Mouse (Mus musculus): Measurements from ENCODE around the gene Tbc1d15.

GRCm38 (mm10) chr10:115250235-115251087 lies 806 bp downstream of the Tbc1d15 start:
- TF ChIP-seq CTCF (IDR thresholded peaks at IDR 0.05; ENCODE audit: control insufficient read depth, insufficient read depth, low read length) (no peak), POLR2A (IDR thresholded peaks at IDR 0.05; ENCODE audit: borderline replicate concordance, control insufficient read depth, low read depth, low read length) (no peak)

Measured in bone marrow, adult 2 months (tissue).